Mouse (Mus musculus): ENCODE measurements around the gene Pde8a.

Pde8a gene

DNA sequence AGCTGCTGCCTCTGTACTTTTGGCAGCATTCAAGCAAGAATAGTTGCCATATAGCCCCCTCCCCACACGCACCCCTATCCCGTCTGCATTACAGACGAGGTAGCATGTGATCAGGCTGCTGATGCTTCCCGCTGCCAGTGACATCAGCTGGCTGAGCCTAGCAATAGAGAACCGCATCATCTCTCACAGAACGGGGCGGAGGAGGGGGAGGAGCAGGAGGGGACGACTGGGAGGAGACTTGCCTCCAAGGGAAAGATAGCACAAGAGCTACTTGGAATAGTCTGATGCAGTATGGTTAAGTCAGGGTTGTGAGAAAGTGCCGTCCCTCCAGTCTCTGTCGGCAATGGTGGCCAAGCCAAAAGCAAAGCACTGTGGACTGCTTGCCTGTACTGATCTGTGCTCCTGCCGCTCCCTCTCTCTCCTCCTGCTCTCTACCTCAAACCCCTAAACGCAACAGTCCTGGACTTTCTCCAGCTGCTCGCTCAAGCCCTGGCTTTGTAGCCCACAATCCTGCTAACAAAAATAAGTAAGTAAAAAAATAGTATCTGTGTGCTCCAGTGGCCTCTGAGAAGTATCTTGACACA, 159.0 kb downstream of the Pde8a start:
- DNase-seq (ENCODE audit: extremely low read depth, insufficient read length, low spot score) = no peak

DNA sequence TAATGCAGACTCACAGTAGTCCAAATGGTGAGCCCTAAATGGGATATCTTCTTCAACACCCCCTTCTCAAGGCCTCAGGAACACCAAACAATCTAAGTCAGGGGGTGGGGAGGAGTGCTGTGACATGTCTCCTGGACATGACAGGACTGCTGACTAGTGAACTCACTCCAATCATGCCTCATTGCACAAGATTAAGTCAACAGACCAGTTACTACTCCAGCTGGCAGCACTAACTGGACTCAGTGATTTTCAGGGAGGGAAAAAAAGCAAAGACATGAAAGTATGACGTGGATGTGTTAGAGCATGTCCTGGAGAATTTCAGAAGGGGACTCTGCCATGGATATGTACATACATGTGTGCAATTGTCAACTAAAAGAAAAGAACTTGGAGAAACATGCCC, 166.0 kb downstream of the Pde8a start:
- DNase-seq (ENCODE audit: extremely low read depth, insufficient read length, low spot score) = no peak

Measured in 3134 (cell line).